22 mouse cellular contexts compared by ENCODE assay signal in genomic region chr19:43517320-43517719, GRCm38 (mm10). TPM values are rescaled to one million over a fixed set of nuclear protein-coding genes. Genes with fewer than 3 reads are reported as not detected.
DNase-seq lines count a peak whose midpoint lies in the region; ATAC-seq and TF ChIP-seq lines count a peak whose summit lies in the region.
"Had no signal": no experiment of that assay in that cellular context is flagged by ENCODE, and none has a peak within 500 bp of the region (broad histone marks: within the 10 kb centered on the region; RNA-seq: fewer than 3 reads in every experiment).

No protein-coding gene starts in this region.

- TF ChIP-seq CTCF in CH12.LX (conservative IDR thresholded peaks at IDR 0.05 in 1 of 2, IDR thresholded peaks at IDR 0.05 in 1 of 2; ENCODE audit: low read depth in 2 of 2, low read length in 2 of 2): no peak
- no peak for TF ChIP-seq CTCF in bone marrow, adult 2 months (IDR thresholded peaks at IDR 0.05; ENCODE audit: control insufficient read depth, insufficient read depth, low read length)

- dilution Hi-C loops in CH12.LX (cut with MboI; ENCODE audit: extremely low pct_ligation_motif_present, extremely low pct_unique_long_range_greater_than_20kb, low sequenced_read_pairs): no loop called here

- peaks cover 20 to 57% of the 10 kb centered on the region in 2 experiments for H3K4me1 ChIP-seq in CH12.LX (ENCODE audit: control insufficient read depth in 1 of 2, insufficient read depth in 2 of 2)
- H3K4me1 ChIP-seq in bone marrow, adult 2 months (ENCODE audit: control insufficient read depth, insufficient read depth, low read length): peaks cover 2% of the 10 kb centered on the region; the same call in 1 of the 2 replicates

- peaks cover 41 to 80% of the 10 kb centered on the region in 2 experiments for H3K36me3 ChIP-seq in CH12.LX (replicated peaks in 1 of 2; ENCODE audit: control insufficient read depth in 1 of 2, insufficient read depth in 1 of 2, low read length in 1 of 2)

- no peak overlapping the region for H3K4me3 ChIP-seq in CH12.LX (replicated peaks in 1 of 3; ENCODE audit: low read depth in 2 of 3, low read length in 2 of 3, poor library complexity in 1 of 3)
- H3K4me3 ChIP-seq in bone marrow, adult 2 months (replicated peaks; ENCODE audit: control insufficient read depth, low read depth, low read length): no peak overlapping the region
- H3K4me3 ChIP-seq: forebrain, embryonic 10.5 days; forebrain, embryonic 15.5 days; heart, adult 2 months; hindbrain, embryonic 12.5 days; hindbrain, embryonic 15.5 days had no signal

- TF ChIP-seq POLR2A in CH12.LX (IDR thresholded peaks at IDR 0.05; ENCODE audit: low read depth, low read length): no peak
- no peak for TF ChIP-seq POLR2A in bone marrow, adult 2 months (IDR thresholded peaks at IDR 0.05; ENCODE audit: borderline replicate concordance, control insufficient read depth, low read depth, low read length)

- ATAC-seq in megakaryocyte, adult 5-6 weeks (ENCODE audit: poor library complexity, severe bottlenecking): peak; percentile 55
- ATAC-seq: activated CD4-positive, CD25-positive, alpha-beta regulatory T cell, adult 4 months; CD4-positive, CD25-positive, alpha-beta regulatory T cell, adult 4 months; forebrain, embryonic 15.5 days; intestine, postnatal 0 days had no signal

- H3K79me2 ChIP-seq in CH12.LX (replicated peaks; ENCODE audit: control insufficient read depth, extremely low read depth, insufficient read depth, poor library complexity, severe bottlenecking): peaks cover 97% of the 10 kb centered on the region

- no peak for TF ChIP-seq EP300 in CH12.LX (IDR thresholded peaks at IDR 0.05; ENCODE audit: low read length)

- 62% methylated on average over 6 of the region's 6 CpGs for WGBS in bone marrow, adult 2 months

- no peaks in the 10 kb centered on the region for H3K27me3 ChIP-seq in CH12.LX (replicated peaks)
- H3K27me3 ChIP-seq: forebrain, embryonic 15.5 days; hindbrain, embryonic 12.5 days; hindbrain, embryonic 15.5 days had no signal

- H3K27ac ChIP-seq in CH12.LX (ENCODE audit: insufficient read depth, low read depth): peak overlapping the region; percentile 68
- H3K27ac ChIP-seq in bone marrow, adult 2 months (ENCODE audit: control insufficient read depth, insufficient read depth, low read depth, low read length, poor library complexity): peak overlapping the region; percentile 9; the same call in 1 of the 2 replicates
- H3K27ac ChIP-seq: forebrain, embryonic 10.5 days; forebrain, embryonic 15.5 days; hindbrain, embryonic 12.5 days; hindbrain, embryonic 15.5 days had no signal

- DNase-seq in heart, adult 11 months: peak; percentile 76
- DNase-seq in heart, adult 8-10 months (ENCODE audit: low spot score): no peak
- no peak for DNase-seq in CH12.LX (ENCODE audit: extremely low read depth)
- no peak for DNase-seq in cerebellum, adult 11-12 months
- no peak for DNase-seq in lung, postnatal 36 days
- DNase-seq: adrenal gland, adult 8-10 months; adrenal gland, postnatal 25 days; cerebellum, adult 11 months; cerebellum, adult 8-10 months; cerebellum, postnatal 14 days; gastrocnemius, postnatal 10 days; heart, adult 2 months had no signal

- in situ Hi-C loops in CH12.LX (cut with MboI; ENCODE audit: low pct_ligation_motif_present, low pct_unique_long_range_greater_than_20kb, low sequenced_read_pairs): loop anchor here (25.0 kb wide), 1 partner anchor 245 kb away; the partner anchor contains the start of genes Cox15 and Cutc

- H3K9me3 ChIP-seq in CH12.LX (replicated peaks; ENCODE audit: low read length): no peaks in the 10 kb centered on the region
- H3K9me3 ChIP-seq: forebrain, embryonic 10.5 days; forebrain, embryonic 15.5 days; hindbrain, embryonic 12.5 days; hindbrain, embryonic 15.5 days had no signal

- no peak overlapping the region for H3K9ac ChIP-seq in CH12.LX (ENCODE audit: insufficient read depth, low read depth)
- H3K9ac ChIP-seq: forebrain, embryonic 15.5 days; hindbrain, embryonic 12.5 days; hindbrain, embryonic 15.5 days had no signal

- peak overlapping the region; percentile 13; the same call in 1 of the 2 replicates for H3K4me2 ChIP-seq in CH12.LX (ENCODE audit: insufficient read depth, low read depth, poor library complexity, severe bottlenecking)
- H3K4me2 ChIP-seq: forebrain, embryonic 15.5 days; heart, embryonic 11.5 days; hindbrain, embryonic 12.5 days; hindbrain, embryonic 15.5 days had no signal

- no peak for TF ChIP-seq RAD21 in CH12.LX (IDR thresholded peaks at IDR 0.05; ENCODE audit: low read depth, low read length)

TF ChIP-seq in CH12.LX, 34 proteins besides CTCF, POLR2A, EP300 and RAD21:
- TF ChIP-seq E2F4 (IDR thresholded peaks at IDR 0.05; ENCODE audit: insufficient replicate concordance, low read depth, low read length) (no peak), USF2 (conservative IDR thresholded peaks at IDR 0.05; ENCODE audit: low read depth, low read length) (no peak), MXI1 (IDR thresholded peaks at IDR 0.05; ENCODE audit: low read depth, low read length) (no peak), NRF1 (IDR thresholded peaks at IDR 0.05; ENCODE audit: low read depth, low read length) (no peak), POLR2AphosphoS2 (IDR thresholded peaks at IDR 0.05; ENCODE audit: low read depth, low read length) (no peak), USF1 (IDR thresholded peaks at IDR 0.05; ENCODE audit: low read depth, low read length) (no peak), ZNF384 (IDR thresholded peaks at IDR 0.05; ENCODE audit: low read depth, low read length) (no peak), NELFE (IDR thresholded peaks at IDR 0.05; ENCODE audit: low read depth, low read length) (no peak), ETS1 (conservative IDR thresholded peaks at IDR 0.05; ENCODE audit: low read depth, low read length) (no peak), MAX (IDR thresholded peaks at IDR 0.05; ENCODE audit: low read length) (no peak), MYC (IDR thresholded peaks at IDR 0.05; ENCODE audit: low read depth, low read length) (no peak), TBP (conservative IDR thresholded peaks at IDR 0.05; ENCODE audit: low read depth, low read length) (no peak), IRF4 (IDR thresholded peaks at IDR 0.05; ENCODE audit: low read depth, low read length) (no peak), SIN3A (IDR thresholded peaks at IDR 0.05; ENCODE audit: low read length) (no peak)

RNA-seq across cellular contexts. Expression of gene Got1, which starts 7.1 kb away (rescaled TPM):
- total RNA-seq in heart, adult 8-10 months (2022): 1,000 to 10,000 TPM in 3 of 4 experiments, 100 to 1,000 TPM in 1; 973 to 1,404 (median 1,052) TPM
- total RNA-seq in CH12.LX (2012; rRNA removed): 122 and 131 TPM in 2 replicates
- 164 and 176 TPM in 2 replicates for total RNA-seq in CH12.LX (2014; rRNA removed)
- 214 and 228 TPM in 2 replicates for polyA plus RNA-seq in CH12.LX (2012; ENCODE audit: insufficient read length, low read depth)
- polyA plus RNA-seq in bone marrow, adult 2 months (2011; ENCODE audit: insufficient read depth, insufficient read length, low replicate concordance, missing spikeins): 10.0 and 20.5 TPM in 2 replicates
- total RNA-seq in megakaryocyte, adult 5-6 weeks (2015): 7.5 and 9.0 TPM in 2 replicates
- 4.1 and 5.0 TPM in 2 replicates for total RNA-seq in megakaryocyte, adult 5-6 weeks (2017)

Comparison
In these comparisons a context has a peak if more than half of its experiments do, and no peak if none do; other contexts are left out.
1. RNA of gene Got1, which starts 7.1 kb away (total RNA-seq): 973 to 1,404 TPM in heart, adult 8-10 months and 122 to 176 TPM in CH12.LX; 4.1 to 9.0 TPM in megakaryocyte, adult 5-6 weeks; every median in the first group is over 10 times any median in the second.